Mouse (Mus musculus): ENCODE data around the gene Chd1.

DNA sequence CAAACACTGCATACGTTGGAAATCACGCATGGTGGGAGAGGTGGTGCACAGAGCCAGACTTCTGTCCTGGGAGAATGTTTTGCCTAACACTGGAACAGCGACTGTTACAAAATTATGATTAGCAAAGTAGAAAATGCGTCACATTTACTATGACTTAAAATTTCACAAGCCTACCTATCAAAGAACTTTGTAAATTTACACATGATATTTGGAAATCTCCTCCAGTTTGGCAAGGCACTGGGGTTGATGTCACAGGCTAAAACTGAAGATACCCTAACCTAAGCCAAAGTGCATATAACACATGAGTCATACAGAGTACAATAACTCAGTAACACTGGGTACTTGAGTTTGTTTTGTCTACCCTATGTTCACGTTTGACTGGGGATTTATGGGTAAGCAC is 3.3 kb upstream of the Chd1 start:
- TF ChIP-seq CTCF (IDR thresholded peaks at IDR 0.05; ENCODE audit: low read depth, low read length) (no peak), POLR2A (IDR thresholded peaks at IDR 0.05; ENCODE audit: extremely low read depth, insufficient read depth, low read length) (no peak)

Data from liver, adult 2 months (tissue).